Mouse (Mus musculus): Measurements from ENCODE around the gene Hmcn2.

DNA sequence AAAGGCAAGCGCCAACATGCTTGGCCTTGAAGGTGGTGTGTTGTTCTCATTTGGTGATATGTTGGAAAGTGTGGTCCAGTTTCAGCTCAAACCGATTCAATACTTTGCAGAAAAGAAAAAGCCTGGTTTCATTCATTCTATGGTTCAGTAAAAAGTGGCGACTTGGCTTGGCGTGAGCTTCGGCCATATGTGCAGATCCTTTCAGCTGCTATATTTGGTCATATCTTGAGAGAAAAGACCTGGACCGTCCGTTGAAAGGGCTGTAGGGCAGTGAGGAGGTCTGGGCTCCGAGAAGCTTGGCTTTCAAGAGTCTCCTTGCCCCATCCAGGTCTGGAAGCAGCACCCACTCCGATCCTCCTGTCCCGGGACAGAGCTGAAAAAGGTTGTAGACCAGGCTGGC lies 44.4 kb upstream of the Hmcn2 start:
- TF ChIP-seq EP300 (IDR thresholded peaks at IDR 0.05; ENCODE audit: low read depth): no peak
- no peak for TF ChIP-seq CTCF (IDR thresholded peaks at IDR 0.05; ENCODE audit: low read depth)

All from liver, postnatal 0 days (tissue).